Mouse (Mus musculus) midbrain, embryonic 12.5 days (tissue): ENCODE results near the gene Zfp239. TPM values are rescaled to one million over a fixed set of nuclear protein-coding genes. Genes with fewer than 3 reads are reported as not detected.
"Not testable (repeated sequence)": the region's sequence is repeated elsewhere in the genome, so short reads cannot be mapped to it uniquely, and the experiment has no call there.

Source experiments
- ATAC-seq: fragments of 200-750 bp; cut with Nextera tagmentation; 2 replicates; pipeline ENCODE4 v1.8.0; 2017; ENCODE audit warnings: low read depth, moderate TSS enrichment, moderate library complexity; ENCODE audit not compliant: low FRiP score
- H3K27ac ChIP-seq: fragments of 300-500 bp; sonication (generic); replicated peaks from 2 replicates; pipeline ENCODE4 v1.5.1; 2016; ENCODE audit warnings: mild to moderate bottlenecking
- H3K27me3 ChIP-seq: fragments of 300-500 bp; sonication (generic); 2 replicates; pipeline ENCODE4 v1.6.1; 2016; ENCODE audit warnings: mild to moderate bottlenecking
- H3K36me3 ChIP-seq: fragments of 300-500 bp; sonication (generic); 2 replicates; pipeline ENCODE4 v1.6.1; 2016
- H3K4me1 ChIP-seq: fragments of 300-500 bp; sonication (generic); 2 replicates; pipeline ENCODE4 v1.6.1; 2016
- H3K4me2 ChIP-seq: fragments of 300-500 bp; sonication (generic); replicated peaks from 2 replicates; pipeline ENCODE4 v1.6.1; 2016; ENCODE audit warnings: mild to moderate bottlenecking, moderate library complexity
- H3K4me3 ChIP-seq: fragments of 300-500 bp; sonication (generic); 2 replicates; pipeline ENCODE4 v1.5.1; 2016; ENCODE audit warnings: mild to moderate bottlenecking
- H3K9ac ChIP-seq: fragments of 300-500 bp; sonication (generic); replicated peaks from 2 replicates; pipeline ENCODE4 v1.6.1; 2016; ENCODE audit warnings: mild to moderate bottlenecking, moderate library complexity
- H3K9me3 ChIP-seq: fragments of 300-500 bp; sonication (generic); 2 replicates; pipeline ENCODE4 v1.6.1; 2016; ENCODE audit warnings: mild to moderate bottlenecking
- WGBS: fragments of 180-500 bp; shearing (Covaris S2); methylation state at CpG from one replicate; pipeline ENCODE4 v1.1.7; 2016; 5-methylcytosine and 5-hydroxymethylcytosine counted together
- polyA plus RNA-seq: library from polyadenylated mRNA; unstranded; fragments of >200 nt; fragmentation: Nextera tagmentation; extraction: Ambion mirVana; gene quantifications from 2 replicates; pipeline ENCODE4 v1.2.1, GENCODE M21; 2016

The Zfp239 gene
- polyA plus RNA-seq, 1 experiment from 2014 or later, result 12.7 TPM

DNA sequence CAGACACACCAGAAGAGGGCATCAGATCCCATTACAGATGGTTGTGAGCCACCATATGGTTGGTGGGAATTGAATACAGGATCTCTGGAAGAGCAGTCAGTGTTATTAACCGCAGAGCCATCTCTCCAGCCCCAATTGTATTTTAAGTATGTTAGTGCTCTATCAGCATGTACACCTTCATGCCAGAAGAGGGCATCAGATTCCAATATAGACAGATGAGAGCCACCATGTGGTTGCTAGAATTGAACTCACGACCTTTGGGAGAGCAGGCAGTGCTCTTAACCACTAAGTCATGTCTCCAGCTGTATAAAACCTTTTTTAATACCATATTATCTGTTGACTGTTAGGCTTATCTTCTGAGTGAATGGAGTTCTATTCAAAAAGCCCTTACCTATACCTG is 10.2 kb upstream of the Zfp239 start:
- no peaks in the 10 kb centered on the region for H3K27me3 ChIP-seq
- ATAC-seq, result no peak
- no peak overlapping the region for H3K4me2 ChIP-seq
- no peaks in the 10 kb centered on the region for H3K9me3 ChIP-seq
- whole genome bisulfite sequencing, result 62% methylated on average over 2 of the region's 2 CpGs
- no peak overlapping the region for H3K27ac ChIP-seq
- H3K4me1 ChIP-seq, result no peaks in the 10 kb centered on the region
- H3K9ac ChIP-seq, result no peak overlapping the region
- H3K36me3 ChIP-seq, result peaks cover 30% of the 10 kb centered on the region
- no peak overlapping the region for H3K4me3 ChIP-seq

DNA sequence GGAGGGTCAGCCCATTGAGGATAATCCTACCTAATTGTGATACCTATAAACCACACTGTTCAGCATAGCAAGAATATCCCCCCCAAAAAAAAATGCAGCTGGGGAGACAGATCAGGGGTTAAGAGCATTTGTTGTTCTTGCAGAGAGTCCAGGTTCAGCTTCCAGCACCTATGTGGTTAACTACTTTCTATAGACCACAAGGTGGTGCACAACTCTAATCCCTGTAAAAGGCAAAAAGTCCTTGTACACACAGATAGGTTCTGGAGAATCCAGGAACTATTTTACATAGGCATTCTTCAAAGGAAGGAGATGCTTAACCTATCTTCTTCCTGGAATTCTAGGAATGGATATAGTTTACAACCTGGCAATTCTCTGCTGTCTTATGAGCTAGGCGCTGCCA is 3.9 kb upstream of the Zfp239 start:
- no peaks in the 10 kb centered on the region for H3K27me3 ChIP-seq
- WGBS, result 88% methylated on average over 1 of the region's 1 CpGs
- H3K36me3 ChIP-seq, result no peaks in the 10 kb centered on the region
- H3K9me3 ChIP-seq, result no peaks in the 10 kb centered on the region
- no peaks in the 10 kb centered on the region for H3K4me1 ChIP-seq
- H3K4me2 ChIP-seq, result no peak overlapping the region
- H3K9ac ChIP-seq, result no peak overlapping the region
- no peak overlapping the region for H3K27ac ChIP-seq
- H3K4me3 ChIP-seq, result no peak overlapping the region
- ATAC-seq, result no peak

DNA sequence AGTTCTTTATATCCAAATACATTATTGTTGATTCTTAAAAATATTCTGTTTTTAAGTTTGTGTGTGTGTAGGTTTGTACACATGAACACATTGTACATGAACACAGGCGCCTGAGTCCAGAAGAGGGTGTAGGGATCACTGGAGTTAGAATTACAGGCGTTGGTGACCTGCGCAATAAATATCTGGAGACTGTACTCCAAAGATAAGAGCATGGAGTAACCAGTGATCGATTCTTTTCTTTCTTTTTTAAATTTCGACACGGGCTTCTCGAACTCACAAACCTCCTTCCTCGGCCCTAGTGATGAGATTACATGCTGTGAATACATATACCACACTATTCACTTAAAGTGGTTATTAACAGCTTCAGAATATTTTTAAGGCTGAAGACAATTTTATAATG is 565 bp downstream of the Zfp239 start:
- Histone ChIP-seq H3K4me1 (peaks cover 6% of the 10 kb centered on the region; the same call in 1 of the 2 replicates), H3K27me3 (no peaks in the 10 kb centered on the region), H3K9me3 (no peaks in the 10 kb centered on the region), H3K36me3 (no peaks in the 10 kb centered on the region), H3K4me2 (peak overlapping the region; percentile 87), H3K9ac (no peak overlapping the region), H3K27ac (no peak overlapping the region), H3K4me3 (peak overlapping the region; percentile 82; the same call in 1 of the 2 replicates)
- 78% methylated on average over 8 of the region's 8 CpGs for WGBS
- peak; percentile 13; the same call in 1 of the 2 replicates for ATAC-seq

DNA sequence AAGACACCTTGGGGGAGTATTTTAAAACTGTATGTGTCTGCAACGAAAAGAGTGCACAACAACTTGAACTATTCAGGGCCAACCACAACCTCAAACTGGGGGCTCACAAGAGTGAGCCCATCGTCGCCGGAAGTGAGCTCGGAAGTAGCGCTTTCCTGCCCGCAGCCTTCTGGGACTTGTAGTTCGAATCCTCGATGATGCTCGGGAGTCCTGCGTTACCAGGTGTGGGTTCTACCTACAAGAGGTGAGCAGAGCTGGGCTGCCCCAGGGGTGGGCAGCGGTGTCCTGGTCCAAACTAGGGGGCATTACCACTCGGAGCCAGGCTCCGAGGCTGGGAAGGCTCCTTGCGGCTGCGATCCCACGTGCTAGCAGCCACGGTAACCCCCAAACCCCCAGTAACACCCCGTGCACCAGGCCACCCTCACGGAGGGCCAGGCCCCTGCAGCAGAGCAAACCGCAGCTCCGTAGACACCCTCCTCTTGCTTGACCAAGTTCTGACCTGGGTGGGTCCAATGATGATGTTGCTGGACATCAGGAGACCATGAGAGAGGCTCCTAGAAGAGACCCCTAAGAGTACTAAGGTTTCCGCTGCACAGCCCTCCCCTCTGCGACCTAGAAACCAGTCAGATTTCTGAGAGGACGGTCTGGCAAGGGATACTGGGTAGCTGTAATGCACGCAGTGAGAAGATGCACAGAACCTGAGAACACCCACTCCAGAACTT is 1.2 kb downstream of the Zfp239 start:
- Histone ChIP-seq H3K4me2 (peak overlapping the region; percentile 87), H3K36me3 (no peaks in the 10 kb centered on the region), H3K4me1 (peaks cover 6% of the 10 kb centered on the region; the same call in 1 of the 2 replicates), H3K27me3 (no peaks in the 10 kb centered on the region), H3K9me3 (no peaks in the 10 kb centered on the region), H3K27ac (no peak overlapping the region), H3K9ac (peak overlapping the region; percentile 71), H3K4me3 (peak overlapping the region; percentile 82)
- 5% methylated on average over 26 of the region's 26 CpGs for WGBS
- peak; percentile 93 for ATAC-seq

DNA sequence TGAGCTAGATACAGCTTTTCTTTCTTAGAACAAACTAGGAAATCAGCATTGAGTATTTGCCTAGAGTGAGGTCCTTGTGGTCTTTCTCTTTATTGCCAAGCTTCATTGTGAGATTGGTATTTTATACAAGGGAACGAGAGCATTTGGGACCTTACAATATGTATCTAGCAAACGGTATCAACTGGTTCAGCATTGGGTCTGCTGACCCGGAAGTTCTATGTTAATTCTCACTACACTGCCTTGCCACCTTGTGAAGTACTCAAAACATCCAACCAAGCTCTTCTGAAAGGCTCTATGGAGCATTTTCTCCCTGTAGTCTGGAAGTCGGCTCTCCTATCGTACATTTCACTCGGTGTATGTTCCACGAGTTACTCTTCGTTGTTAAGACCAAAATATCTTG is 1.9 kb downstream of the Zfp239 start:
- H3K27ac ChIP-seq, result no peak overlapping the region
- ATAC-seq, result no peak
- no peaks in the 10 kb centered on the region for H3K36me3 ChIP-seq
- H3K4me1 ChIP-seq, result peaks cover 6% of the 10 kb centered on the region; the same call in 1 of the 2 replicates
- peak overlapping the region; percentile 71; the same call in 1 of the 2 replicates for H3K9ac ChIP-seq
- peak overlapping the region; percentile 87 for H3K4me2 ChIP-seq
- WGBS, result 94% methylated on average over 8 of the region's 8 CpGs
- no peaks in the 10 kb centered on the region for H3K27me3 ChIP-seq
- H3K9me3 ChIP-seq, result no peaks in the 10 kb centered on the region
- peak overlapping the region; percentile 82 for H3K4me3 ChIP-seq

DNA sequence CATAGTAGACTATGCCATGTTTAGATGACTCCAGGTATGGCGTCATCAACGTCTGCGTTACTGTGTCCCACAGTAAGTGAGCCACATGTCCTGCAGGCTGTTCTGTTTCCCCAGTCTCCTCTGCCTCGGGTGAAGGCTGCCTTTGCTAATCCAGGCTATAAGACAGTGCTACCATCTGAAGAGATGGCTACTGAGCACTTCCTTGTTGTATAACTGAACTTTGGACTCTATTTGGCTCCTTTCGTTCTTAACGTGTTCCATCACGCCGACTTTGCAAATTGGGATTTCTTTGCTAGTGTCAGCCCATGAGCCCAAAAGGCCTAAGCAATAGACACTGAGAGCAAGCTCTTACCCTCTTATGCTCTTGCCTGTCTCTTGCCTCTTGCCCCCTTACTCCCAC is 6.3 kb downstream of the Zfp239 start:
- H3K36me3 ChIP-seq, result peaks cover 13% of the 10 kb centered on the region; the same call in 1 of the 2 replicates
- WGBS, result 92% methylated on average over 8 of the region's 8 CpGs
- no peak overlapping the region for H3K4me2 ChIP-seq

DNA sequence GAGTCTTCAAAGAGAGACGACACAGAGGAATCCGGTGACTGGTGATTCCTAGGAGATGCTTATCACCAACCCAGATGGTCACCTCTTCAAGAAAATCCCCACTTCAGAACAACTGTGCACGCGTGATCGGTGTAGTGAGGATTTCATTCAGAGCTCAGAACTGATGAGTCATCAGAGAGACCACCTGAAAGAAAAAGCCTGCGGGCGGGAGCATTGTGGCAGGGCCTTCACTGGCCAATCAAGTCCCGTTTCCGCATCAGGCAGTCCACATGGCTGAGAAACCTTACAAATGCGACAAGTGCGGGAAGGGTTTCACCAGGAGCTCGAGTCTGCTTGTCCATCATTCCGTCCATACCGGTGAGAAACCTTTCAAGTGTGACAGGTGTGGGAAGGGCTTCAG is 9.1 kb downstream of the Zfp239 start:
- no peaks in the 10 kb centered on the region for H3K9me3 ChIP-seq
- ATAC-seq, result no peak
- H3K27ac ChIP-seq, result no peak overlapping the region
- H3K27me3 ChIP-seq, result no peaks in the 10 kb centered on the region
- no peak overlapping the region for H3K4me2 ChIP-seq
- H3K9ac ChIP-seq, result no peak overlapping the region
- H3K36me3 ChIP-seq, result peaks cover 13% of the 10 kb centered on the region; the same call in 1 of the 2 replicates
- WGBS, result 84% methylated on average over 14 of the region's 14 CpGs
- H3K4me3 ChIP-seq, result no peak overlapping the region
- H3K4me1 ChIP-seq, result no peaks in the 10 kb centered on the region

More for the DNA sequence above, 6.3 kb downstream of the Zfp239 start:
- H3K27me3 ChIP-seq, result no peaks in the 10 kb centered on the region
- no peak overlapping the region for H3K27ac ChIP-seq
- no peak overlapping the region for H3K9ac ChIP-seq
- no peak overlapping the region for H3K4me3 ChIP-seq
- ATAC-seq, result no peak
- no peaks in the 10 kb centered on the region for H3K9me3 ChIP-seq
- peaks cover 6% of the 10 kb centered on the region; the same call in 1 of the 2 replicates for H3K4me1 ChIP-seq

DNA sequence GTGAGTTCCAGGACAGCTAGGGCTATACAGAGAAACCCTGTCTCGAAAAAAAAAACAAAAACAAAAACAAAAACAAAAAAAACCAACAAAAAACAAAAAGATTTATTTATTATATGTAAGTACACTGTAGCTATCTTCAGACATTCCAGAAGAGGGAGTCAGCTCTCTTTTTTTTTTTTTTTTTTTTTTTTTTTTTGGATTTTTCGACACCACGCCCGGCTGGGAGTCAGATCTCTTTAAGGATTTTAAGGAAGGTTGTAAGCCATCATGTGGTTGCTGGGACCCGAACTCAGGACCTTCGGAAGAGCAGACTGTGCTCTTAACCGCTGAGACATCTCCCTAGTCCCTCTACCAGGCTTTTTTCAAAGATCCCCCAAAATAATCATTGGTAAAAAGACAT is 11.6 kb downstream of the Zfp239 start:
- not testable (repeated sequence) for H3K27me3 ChIP-seq, ATAC-seq, H3K4me1 ChIP-seq, H3K27ac ChIP-seq, H3K4me3 ChIP-seq, H3K4me2 ChIP-seq, H3K9me3 ChIP-seq, H3K9ac ChIP-seq
- H3K36me3 ChIP-seq, result peaks cover 13% of the 10 kb centered on the region; the same call in 1 of the 2 replicates
- WGBS, result 89% methylated on average over 7 of the region's 7 CpGs

DNA sequence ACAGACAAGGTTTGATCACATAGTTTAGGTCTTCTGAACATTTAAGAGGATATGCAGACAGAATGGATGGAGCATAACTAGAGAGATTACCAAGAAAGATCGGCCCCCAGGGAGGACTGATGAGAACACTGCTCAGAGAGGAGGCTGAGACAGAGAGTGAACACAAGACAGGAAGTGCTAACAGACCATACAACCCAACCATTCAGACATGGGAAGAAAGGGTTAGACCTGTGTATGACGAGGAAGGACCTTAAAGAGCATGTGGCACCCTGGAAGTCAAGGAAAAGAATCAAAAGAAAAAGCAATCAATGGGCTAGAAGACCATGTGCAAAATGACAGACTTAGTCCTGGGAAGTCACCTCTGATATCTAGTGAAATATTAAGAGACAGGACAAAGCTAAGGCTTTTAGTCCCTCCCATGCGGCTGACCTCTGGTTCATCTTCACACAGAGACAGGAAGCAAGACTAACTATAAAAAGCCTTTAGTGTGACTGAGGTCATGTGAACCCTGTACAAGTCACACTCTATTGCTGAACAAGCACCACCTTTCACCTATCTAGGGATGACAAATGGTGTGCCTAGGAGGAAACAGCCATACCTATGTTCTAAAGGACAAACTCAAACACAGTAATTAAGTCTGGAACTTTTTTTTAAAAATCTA is 12.9 kb downstream of the Zfp239 start:
- Histone ChIP-seq H3K4me1 (no peaks in the 10 kb centered on the region), H3K4me3 (no peak overlapping the region), H3K4me2 (no peak overlapping the region), H3K9me3 (no peaks in the 10 kb centered on the region), H3K27ac (no peak overlapping the region), H3K27me3 (no peaks in the 10 kb centered on the region), H3K36me3 (peaks cover 13% of the 10 kb centered on the region; the same call in 1 of the 2 replicates), H3K9ac (no peak overlapping the region)
- ATAC-seq, result no peak
- WGBS, result 82% methylated on average over 3 of the region's 3 CpGs

DNA sequence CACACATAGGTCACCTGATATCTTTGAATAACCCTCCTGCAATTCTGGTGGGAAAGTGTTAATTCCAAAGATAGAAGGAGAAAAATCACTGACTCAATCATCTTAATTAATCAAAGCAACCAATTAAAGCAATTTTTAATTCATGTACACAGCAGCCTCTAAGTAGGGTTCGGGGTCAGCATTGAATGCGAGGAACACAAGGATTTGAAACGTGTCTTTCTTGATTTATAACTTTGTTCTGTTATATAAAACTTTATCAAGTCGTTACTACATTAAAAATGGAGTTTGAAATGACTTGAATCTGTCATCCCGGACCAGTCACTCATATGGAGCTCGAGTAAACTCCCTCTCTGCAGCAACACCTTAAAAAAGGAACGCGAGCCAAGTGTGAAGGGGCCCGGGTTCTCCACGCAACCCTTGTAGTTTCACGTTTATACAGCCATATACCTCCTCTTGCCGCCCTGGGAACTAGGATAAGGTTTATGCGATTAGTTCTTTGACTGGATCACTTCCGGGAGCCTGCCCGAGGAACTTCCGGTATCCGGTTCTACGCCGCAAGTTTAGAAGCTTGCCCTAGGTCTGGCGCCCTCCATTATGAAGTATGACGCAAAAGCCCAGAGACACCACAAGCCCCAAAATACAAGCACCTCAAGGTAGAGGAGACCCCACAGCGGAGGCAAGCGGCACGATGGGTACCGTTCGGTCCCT is 17.0 kb downstream of the Zfp239 start:
- ATAC-seq, result no peak; the same call in 1 of the 2 replicates
- Histone ChIP-seq H3K9me3 (no peaks in the 10 kb centered on the region), H3K4me2 (peak overlapping the region; percentile 66), H3K9ac (peak overlapping the region; percentile 64), H3K4me1 (peaks cover 10% of the 10 kb centered on the region; the same call in 1 of the 2 replicates), H3K36me3 (no peaks in the 10 kb centered on the region), H3K4me3 (peak overlapping the region; percentile 50), H3K27ac (peak overlapping the region; percentile 97), H3K27me3 (no peaks in the 10 kb centered on the region)
- 12% methylated on average over 26 of the region's 26 CpGs for WGBS

DNA sequence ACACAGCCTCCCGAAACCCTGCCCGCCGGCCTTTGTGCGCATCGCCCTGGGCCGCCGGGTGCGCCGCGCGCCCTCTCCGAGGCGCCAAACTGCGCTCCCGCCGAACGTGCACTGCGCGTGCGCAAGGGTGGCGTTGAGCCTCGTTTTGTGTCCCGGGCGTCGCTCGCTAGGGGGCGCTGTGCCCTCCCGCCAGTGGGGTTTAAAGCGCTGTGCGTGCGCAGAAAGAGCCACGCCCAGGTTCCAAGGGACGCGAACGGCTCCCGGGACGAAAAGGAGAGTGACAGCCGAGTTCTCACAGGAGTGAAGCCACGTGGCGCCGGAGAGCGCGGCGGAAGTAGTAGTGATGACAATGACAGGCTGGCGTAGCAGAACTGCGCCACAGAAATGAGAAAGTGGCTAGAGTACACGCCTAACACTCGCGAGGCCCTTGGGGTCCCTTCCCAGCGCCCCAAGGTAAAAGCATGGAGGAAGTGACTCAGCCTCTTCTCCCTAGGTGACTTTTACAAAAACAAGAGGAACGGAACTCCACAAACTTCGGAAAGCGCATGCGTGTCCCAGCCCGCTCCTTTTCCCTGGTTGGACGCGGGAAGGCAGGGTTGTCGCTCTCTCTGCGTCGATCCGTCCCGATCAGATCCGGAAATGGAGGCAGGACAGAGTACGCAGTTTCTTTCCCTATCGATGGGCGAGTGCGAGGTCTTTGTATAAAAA is 17.7 kb downstream of the Zfp239 start:
- H3K4me3 ChIP-seq, result peak overlapping the region; percentile 50
- H3K36me3 ChIP-seq, result no peaks in the 10 kb centered on the region
- no peaks in the 10 kb centered on the region for H3K9me3 ChIP-seq
- H3K27me3 ChIP-seq, result no peaks in the 10 kb centered on the region
- under 1% methylated on average over 67 of the region's 67 CpGs for WGBS
- H3K9ac ChIP-seq, result peak overlapping the region; percentile 64
- peak overlapping the region; percentile 97 for H3K27ac ChIP-seq
- H3K4me1 ChIP-seq, result peaks cover 10% of the 10 kb centered on the region; the same call in 1 of the 2 replicates
- peak; percentile 94 for ATAC-seq
- H3K4me2 ChIP-seq, result peak overlapping the region; percentile 66
